Mouse (Mus musculus) kidney, postnatal 36 days (tissue): Measurements from ENCODE around the gene 4930535I16Rik.

Experiments
- DNase-seq, 2 experiments: peaks; one replicate each; pipeline ENCODE4 v3.0.0; 2021 to 2022; ENCODE audit warnings: mixed read lengths in 2 of 2

Gene 4930535I16Rik

GRCm38 (mm10) chr4:123904333-123905125 is 13.3 kb downstream of the 4930535I16Rik start, which contains the start of gene Mycbp:
Gene Mycbp, plus strand, starts transcription at chr4:123904832.
- DNase-seq = peak; percentile 99 to 100

DNA sequence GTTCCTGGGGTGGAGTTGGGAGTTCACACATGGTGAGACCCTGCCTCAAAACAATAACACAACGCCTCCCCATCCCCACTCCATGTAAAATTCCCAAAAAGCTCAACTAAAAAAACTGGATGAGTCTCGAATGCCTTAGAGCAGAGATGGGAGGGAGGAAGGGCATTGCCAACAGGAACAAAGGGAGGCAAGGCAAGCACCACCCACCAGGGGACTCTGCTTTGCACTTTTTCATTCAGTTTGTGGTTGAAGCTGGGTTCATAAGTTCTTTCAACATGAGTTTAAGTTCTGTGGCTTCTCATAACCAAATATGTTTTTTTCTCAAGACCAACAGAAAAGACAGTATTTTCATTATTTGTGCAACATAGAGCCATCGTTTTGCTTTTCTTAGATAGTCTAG is 14.4 kb downstream of the 4930535I16Rik start:
- DNase-seq = no peak

DNA sequence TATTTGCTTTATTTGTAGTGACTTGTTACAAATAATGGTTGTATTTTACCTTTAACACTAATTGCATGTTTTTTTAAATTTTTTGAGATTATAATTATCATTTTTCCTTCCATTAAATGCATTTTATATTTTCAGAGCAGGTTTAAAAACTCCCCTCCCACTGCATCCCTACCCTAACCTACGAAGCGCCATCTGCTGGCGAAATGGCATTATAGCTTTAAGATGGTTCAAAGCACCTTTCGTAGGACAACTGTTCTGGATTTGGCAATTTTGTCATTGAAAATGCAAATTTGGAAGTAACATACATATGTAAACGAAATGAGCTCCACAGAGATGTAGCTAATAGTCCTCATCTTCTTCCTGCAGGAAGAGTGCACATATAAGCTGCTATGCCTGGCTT is 19.1 kb downstream of the 4930535I16Rik start:
- peak; percentile 35 to 77 for DNase-seq

- no peak for DNase-seq
Measured at GRCm38 (mm10) chr4:123894295-123894694, 23.5 kb downstream of the 4930535I16Rik start.

GRCm38 (mm10) chr4:123893726-123894125 is 24.1 kb downstream of the 4930535I16Rik start:
- no peak for DNase-seq
